Mouse (Mus musculus): ENCODE results near the gene Gstm4.
"Not testable (repeated sequence)": the region's sequence is repeated elsewhere in the genome, so short reads cannot be mapped to it uniquely, and the experiment has no call there.

Gene Gstm4

GRCm38 (mm10) chr3:108070295-108071293 is 25.9 kb upstream of the Gstm4 start:
- in situ Hi-C loops (cut with MboI; ENCODE audit: low sequenced_read_pairs) = no loop called here

GRCm38 (mm10) chr3:108069231-108069870 is 24.7 kb upstream of the Gstm4 start:
- in situ Hi-C loops (cut with MboI; ENCODE audit: low sequenced_read_pairs) = no loop called here

- in situ Hi-C loops (cut with MboI; ENCODE audit: low sequenced_read_pairs) = no loop called here
Observed at GRCm38 (mm10) chr3:108068826-108069225, 24.1 kb upstream of the Gstm4 start.

- in situ Hi-C loops (cut with MboI; ENCODE audit: low sequenced_read_pairs) = no loop called here
Observed at GRCm38 (mm10) chr3:108067370-108067934, 22.8 kb upstream of the Gstm4 start.

GRCm38 (mm10) chr3:108065551-108065950 is 20.9 kb upstream of the Gstm4 start:
- in situ Hi-C loops (cut with MboI; ENCODE audit: low sequenced_read_pairs) = no loop called here

DNA sequence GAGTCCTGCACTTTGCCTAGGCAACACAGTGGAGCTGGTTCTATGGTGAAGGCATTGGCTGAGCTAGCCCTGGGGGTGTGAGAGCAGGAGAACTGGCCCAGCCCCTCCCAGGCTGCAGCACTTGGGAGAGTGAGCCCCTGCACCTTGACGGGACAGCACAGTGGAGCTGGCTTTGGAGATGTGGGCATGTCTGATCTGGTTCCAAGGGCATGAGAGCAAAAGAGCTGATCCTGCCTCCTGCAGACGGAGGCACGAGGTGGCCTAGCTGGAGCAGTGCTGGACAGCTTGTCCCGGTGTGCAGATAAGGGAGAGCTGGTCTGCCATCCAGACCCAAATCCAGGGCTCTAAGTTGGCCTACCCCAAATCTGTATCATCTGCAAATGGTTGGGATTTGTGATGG is 20.0 kb upstream of the Gstm4 start:
- in situ Hi-C loops (cut with MboI; ENCODE audit: low sequenced_read_pairs) = no loop called here

- in situ Hi-C loops (cut with MboI; ENCODE audit: low sequenced_read_pairs) = no loop called here
Observed at GRCm38 (mm10) chr3:108062648-108063047, 18.0 kb upstream of the Gstm4 start.

DNA sequence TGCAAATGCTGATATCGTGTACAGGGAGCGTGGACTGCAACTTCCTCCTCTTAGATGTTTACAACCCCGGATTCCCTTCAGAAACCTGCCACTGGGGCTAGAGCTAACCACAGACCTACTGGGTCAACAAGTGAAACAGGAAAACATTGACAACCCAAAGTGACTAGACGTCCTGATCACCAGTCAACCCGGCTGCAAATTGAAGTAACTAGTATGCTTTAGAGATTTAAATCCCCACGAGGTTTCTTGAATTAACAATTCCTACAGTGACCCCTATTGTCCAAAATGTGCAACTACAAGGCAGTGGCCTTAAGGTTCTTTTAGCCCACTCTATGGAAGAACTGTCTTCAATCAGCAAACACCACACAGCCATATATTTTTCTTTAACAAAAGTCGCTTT is 16.7 kb upstream of the Gstm4 start:
- in situ Hi-C loops (cut with MboI; ENCODE audit: low sequenced_read_pairs) = no loop called here

DNA sequence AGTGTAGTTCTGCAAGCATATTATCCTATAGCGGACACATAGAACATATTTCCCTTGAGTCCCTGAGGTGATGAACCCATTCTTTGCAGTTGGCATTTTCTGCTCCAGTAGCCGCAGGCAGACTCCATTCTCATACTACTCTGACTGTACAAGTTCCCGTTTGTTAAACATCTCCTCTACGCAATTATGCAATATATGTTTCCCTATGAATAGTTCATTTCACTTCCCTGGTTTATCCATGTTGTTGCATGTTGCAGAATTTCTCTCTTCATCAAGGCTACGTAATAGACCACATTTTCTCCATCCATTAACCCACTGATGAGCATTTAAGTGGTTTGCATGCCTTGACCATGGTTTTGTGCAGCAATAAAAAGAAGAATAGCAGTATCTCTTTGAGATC is 5.8 kb upstream of the Gstm4 start:
- in situ Hi-C loops (cut with MboI; ENCODE audit: low sequenced_read_pairs) = no loop called here

DNA sequence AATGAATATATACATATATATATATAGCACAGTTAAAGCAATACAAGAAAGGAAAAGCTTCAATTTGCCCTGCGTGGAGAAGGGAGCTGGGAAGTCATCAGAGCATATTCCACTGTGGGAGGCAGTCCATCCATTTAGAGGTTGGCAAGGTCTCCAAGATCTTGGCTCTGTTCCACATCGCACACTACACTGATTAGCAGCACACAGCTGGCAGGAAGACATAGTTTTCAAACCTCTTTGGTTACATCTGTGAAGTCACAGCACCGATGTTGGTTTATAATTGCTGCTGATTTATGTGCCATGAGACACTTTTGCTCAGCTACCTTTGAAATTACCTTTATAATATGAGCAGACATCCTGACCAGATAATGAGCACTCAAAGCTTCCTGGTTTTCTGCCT is 3.6 kb upstream of the Gstm4 start:
- in situ Hi-C loops (cut with MboI; ENCODE audit: low sequenced_read_pairs) = no loop called here

- in situ Hi-C loops (cut with MboI; ENCODE audit: low sequenced_read_pairs) = no loop called here
Observed at GRCm38 (mm10) chr3:108046944-108047655, 2.4 kb upstream of the Gstm4 start.

DNA sequence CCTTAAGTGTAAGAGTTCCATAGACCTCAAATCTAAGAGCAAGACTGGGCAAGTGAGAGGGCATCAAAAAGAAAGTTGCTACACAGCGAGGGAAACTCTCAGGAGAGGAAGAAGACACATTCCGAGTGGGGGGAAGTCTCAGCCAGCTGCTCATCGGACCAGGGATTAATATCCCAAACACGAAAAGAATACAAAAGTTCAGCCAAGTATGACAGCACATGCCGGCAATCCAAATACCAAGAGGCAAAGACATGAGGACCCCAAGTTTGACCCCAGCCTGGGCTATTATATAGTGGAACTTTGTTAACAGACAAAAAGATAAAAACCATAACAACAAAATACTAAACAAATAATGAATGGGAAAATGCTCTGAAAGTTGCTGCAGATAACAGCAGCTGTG is 11.5 kb downstream of the Gstm4 start:
- in situ Hi-C loops (cut with MboI; ENCODE audit: low sequenced_read_pairs) = no loop called here

DNA sequence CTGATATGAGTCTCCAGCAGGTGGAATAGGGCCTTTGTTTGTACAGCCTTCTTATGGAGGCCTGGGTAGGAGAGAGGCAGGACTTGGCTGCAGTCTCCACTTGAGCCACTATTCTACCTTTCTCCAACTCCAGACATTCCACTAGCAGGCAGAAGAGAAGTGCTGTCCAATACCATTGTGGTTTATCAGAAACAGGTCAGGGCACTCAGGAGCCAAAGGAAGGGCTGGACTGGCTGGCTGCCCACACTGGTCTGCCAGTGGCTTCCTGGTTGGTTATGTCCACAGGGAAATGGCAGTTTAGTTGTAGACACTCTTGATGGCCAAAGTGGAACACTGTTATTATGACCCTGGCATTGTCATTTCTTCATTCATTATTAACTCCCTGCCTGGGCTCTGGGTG is 12.6 kb downstream of the Gstm4 start:
- in situ Hi-C loops (cut with MboI; ENCODE audit: low sequenced_read_pairs) = no loop called here

DNA sequence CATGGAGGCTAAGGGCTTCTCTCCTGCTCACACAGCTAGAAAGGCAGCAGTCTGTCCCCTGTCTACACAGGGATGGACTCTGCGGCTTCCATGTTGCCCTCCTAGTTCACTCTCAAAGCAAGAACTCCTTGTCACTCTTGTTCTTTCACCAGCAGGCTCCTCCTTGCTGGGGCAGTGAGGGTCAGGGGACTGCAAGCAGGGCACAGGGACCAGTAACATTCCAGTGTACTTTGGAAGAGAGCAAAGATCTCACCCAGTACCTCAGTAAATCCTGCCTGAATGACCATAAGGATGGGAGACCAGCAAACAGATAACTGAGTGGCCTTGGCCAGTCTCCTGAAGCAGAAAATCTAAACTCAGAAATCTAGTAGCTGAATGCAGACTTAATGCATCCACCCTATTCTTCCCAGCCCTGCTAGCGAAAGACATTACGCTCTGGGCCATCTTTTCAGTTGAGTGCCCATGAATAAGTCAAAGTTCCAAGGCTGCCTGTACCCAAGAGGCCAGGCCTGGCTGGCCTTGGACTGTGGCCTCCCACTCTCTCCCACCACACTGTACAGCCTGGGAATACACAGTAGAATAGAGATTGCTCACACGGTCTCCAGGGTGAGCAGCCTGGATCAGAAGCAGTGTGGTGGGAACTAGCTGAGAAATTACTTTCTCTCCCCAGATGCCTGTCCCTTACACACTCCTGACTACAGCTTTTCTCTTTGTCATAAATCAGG is 15.9 kb downstream of the Gstm4 start:
- in situ Hi-C loops (cut with MboI; ENCODE audit: low sequenced_read_pairs) = no loop called here

- in situ Hi-C loops (cut with MboI; ENCODE audit: low sequenced_read_pairs) = no loop called here
Observed at GRCm38 (mm10) chr3:108026597-108026996, 18.1 kb downstream of the Gstm4 start.

GRCm38 (mm10) chr3:108026049-108026448 is 18.6 kb downstream of the Gstm4 start:
- in situ Hi-C loops (cut with MboI; ENCODE audit: low sequenced_read_pairs) = no loop called here

- in situ Hi-C loops (cut with MboI; ENCODE audit: low sequenced_read_pairs) = no loop called here
Observed at GRCm38 (mm10) chr3:108025318-108025717, 19.4 kb downstream of the Gstm4 start.

GRCm38 (mm10) chr3:108022650-108023049 is 22.0 kb downstream of the Gstm4 start:
- in situ Hi-C loops (cut with MboI; ENCODE audit: low sequenced_read_pairs) = no loop called here

- in situ Hi-C loops (cut with MboI; ENCODE audit: low sequenced_read_pairs) = not testable (repeated sequence)
Observed at GRCm38 (mm10) chr3:108020351-108021022, 24.2 kb downstream of the Gstm4 start.

DNA sequence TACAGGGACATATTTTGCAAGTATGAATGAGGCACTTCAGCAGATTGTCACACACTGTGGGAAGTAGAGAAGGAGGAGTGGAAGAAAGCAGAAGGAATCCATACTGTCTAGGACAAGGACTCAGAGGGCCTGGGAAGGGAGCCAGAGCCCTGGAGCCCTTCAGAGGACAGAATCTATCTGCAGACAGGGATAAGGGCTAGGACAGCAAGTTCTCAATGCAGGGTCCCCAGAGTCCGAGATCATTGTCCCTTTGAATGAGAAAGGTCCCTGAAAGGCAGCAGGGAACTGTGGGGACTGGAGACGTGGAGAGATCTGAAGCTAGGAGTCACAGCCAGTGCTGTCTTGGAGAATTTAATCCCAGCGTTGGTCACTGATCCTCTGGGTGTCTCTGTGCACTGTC is 25.5 kb downstream of the Gstm4 start:
- in situ Hi-C loops (cut with MboI; ENCODE audit: low sequenced_read_pairs) = not testable (repeated sequence)
